Mouse (Mus musculus): ENCODE data around the gene Hoxd11. TPM values are rescaled to one million over a fixed set of nuclear protein-coding genes. Genes with fewer than 3 reads are reported as not detected.

Hoxd11 gene
- 0.14 and 0.44 TPM in 2 replicates for polyA plus RNA-seq (2014; fragmentation: Nextera tagmentation; extraction: Ambion mirVana)

DNA sequence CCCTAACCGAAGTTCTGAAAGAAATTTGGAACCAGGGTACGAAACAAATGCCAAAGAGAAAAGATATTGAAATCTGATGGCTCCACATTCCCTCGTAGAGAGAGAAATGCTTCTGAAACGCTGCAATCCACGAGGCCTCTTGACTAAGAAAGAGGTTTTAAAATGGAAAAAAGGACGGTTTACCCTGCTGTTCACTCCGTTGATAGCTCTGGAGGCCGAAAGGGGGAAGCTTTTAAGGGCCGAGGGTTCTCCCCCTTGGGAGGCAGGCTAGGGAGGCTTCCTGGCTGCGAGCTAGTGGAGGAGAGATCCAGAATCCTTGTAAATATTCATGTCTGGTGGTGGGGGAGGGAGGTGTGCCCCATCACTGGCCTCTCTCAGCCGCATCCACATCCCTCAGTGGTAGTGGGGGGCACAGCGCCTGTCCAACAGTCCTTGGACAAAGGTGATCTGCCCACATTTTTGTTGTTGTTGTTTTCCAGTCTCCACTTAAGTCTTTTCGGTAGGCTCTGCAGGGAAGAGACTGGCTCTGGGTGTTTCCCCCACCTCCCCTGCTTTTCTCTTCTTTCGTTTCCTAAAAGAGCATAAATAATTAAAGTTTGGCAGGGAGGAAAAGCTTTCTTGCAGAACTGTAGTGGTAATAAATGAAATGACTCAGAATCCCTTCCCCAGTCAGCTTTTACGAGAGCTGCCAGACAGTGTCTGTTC, at the start of gene Hoxd11:
TSS of gene Hoxd11 (plus strand) at position 667 of the 705 bp plus-strand sequence.
- H3K4me1 ChIP-seq (replicated peaks; ENCODE audit: control insufficient read depth, insufficient read depth, low read length), result peaks cover 7% of the 10 kb centered on the region; the same call in 1 of the 2 replicates
- ATAC-seq (replicated peaks; ENCODE audit: low FRiP score) (no peak), DNase-seq (ENCODE audit: low spot score) (no peak)
- H3K9me3 ChIP-seq (ENCODE audit: control insufficient read depth, low read length), result no peaks in the 10 kb centered on the region
- no peaks in the 10 kb centered on the region for H3K36me3 ChIP-seq (ENCODE audit: control insufficient read depth, insufficient read depth, low read length)
- no peak within 1 kb of the TSS for H3K9ac ChIP-seq (ENCODE audit: low read depth, low read length)
- peak within 1 kb of the TSS; percentile 6; the same call in 1 of the 2 replicates for H3K4me2 ChIP-seq
- WGBS, result 5% methylated on average over 15 of the region's 15 CpGs
- H3K27me3 ChIP-seq (replicated peaks; ENCODE audit: control insufficient read depth, insufficient read depth, low read length), result peaks cover 100% of the 10 kb centered on the region
- no peak within 1 kb of the TSS for H3K27ac ChIP-seq (ENCODE audit: low read depth, low read length)
- no peak within 1 kb of the TSS for H3K4me3 ChIP-seq (ENCODE audit: low read depth, low read length)

DNA sequence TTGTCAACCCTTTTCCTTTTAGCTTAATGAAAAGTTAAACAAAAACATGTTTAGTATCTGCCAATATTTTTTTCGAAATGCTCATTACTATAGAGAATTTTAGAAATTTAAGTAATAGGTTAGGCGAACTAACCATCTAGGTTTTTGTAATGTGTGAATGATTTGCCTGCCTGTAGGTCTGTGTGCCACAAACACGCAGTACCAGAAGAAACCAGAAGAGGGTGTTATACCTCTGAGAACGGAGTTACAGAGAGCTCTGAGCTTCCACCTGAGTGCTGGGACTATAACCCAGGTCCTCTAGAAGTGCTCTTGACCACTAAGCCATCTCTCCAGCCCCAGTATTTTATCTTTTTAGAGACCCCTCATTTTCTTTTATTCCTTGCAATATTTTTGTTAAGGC, 43.9 kb upstream of the Hoxd11 start:
- H3K4me1 ChIP-seq (replicated peaks; ENCODE audit: control insufficient read depth, insufficient read depth, low read length), result no peaks in the 10 kb centered on the region
- H3K4me3 ChIP-seq (ENCODE audit: low read depth, low read length), result no peak overlapping the region
- no peaks in the 10 kb centered on the region for H3K36me3 ChIP-seq (ENCODE audit: control insufficient read depth, insufficient read depth, low read length)
- H3K9me3 ChIP-seq (ENCODE audit: control insufficient read depth, low read length), result no peaks in the 10 kb centered on the region
- WGBS, result 55% methylated on average over 4 of the region's 4 CpGs
- H3K27ac ChIP-seq (ENCODE audit: low read depth, low read length), result no peak overlapping the region
- DNase-seq (ENCODE audit: low spot score), result no peak
- no peaks in the 10 kb centered on the region for H3K27me3 ChIP-seq (replicated peaks; ENCODE audit: control insufficient read depth, insufficient read depth, low read length)
- H3K4me2 ChIP-seq, result no peak overlapping the region
- H3K9ac ChIP-seq (ENCODE audit: low read depth, low read length), result no peak overlapping the region
- no peak for ATAC-seq (replicated peaks; ENCODE audit: low FRiP score)

DNA sequence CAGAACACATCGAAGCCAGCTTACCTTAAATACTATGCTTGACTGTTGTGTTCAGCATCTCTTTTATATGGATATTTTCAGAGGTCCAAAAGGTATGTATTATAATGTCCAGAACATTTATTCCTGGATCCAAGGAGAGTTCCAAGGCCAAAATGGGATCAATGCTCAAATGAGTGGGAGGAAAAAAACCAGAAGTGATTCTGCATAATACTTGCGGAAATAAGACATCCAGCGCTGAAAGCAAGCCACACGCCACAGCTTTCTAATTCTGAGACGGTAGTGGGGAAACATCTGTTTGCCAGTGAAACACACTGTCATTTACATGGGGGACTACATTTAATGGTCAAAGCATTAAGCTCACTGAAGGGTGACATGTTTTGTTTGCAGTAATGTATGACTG, 36.9 kb upstream of the Hoxd11 start:
- H3K36me3 ChIP-seq (ENCODE audit: control insufficient read depth, insufficient read depth, low read length), result no peaks in the 10 kb centered on the region
- H3K9ac ChIP-seq (ENCODE audit: low read depth, low read length), result no peak overlapping the region
- DNase-seq (ENCODE audit: low spot score), result no peak
- peaks cover 36% of the 10 kb centered on the region for H3K27me3 ChIP-seq (replicated peaks; ENCODE audit: control insufficient read depth, insufficient read depth, low read length)
- H3K9me3 ChIP-seq (ENCODE audit: control insufficient read depth, low read length), result no peaks in the 10 kb centered on the region
- no peak for ATAC-seq (replicated peaks; ENCODE audit: low FRiP score)
- no peak overlapping the region for H3K27ac ChIP-seq (ENCODE audit: low read depth, low read length)
- no peak overlapping the region for H3K4me2 ChIP-seq
- WGBS, result 69% methylated on average over 5 of the region's 5 CpGs
- H3K4me3 ChIP-seq (ENCODE audit: low read depth, low read length), result no peak overlapping the region
- H3K4me1 ChIP-seq (replicated peaks; ENCODE audit: control insufficient read depth, insufficient read depth, low read length), result no peaks in the 10 kb centered on the region

DNA sequence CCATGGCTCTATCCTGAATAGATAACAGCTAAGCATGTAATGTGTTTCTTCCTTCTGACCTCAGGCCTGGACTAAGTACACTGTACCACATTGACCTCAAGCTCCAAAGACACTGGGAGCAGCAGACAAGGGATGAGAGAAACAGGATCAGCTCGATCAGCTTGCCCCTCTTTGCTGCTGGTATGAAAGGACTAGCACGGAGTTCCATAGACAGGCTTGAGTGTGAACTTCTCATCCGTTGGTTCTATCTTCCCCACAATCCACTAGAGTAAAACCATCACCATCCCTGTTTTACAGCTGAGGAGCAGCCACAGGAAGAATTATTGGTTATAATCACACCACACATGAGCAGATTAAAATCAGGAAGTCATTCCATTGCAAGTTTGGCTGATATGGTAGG, 33.7 kb upstream of the Hoxd11 start:
- no peaks in the 10 kb centered on the region for H3K9me3 ChIP-seq (ENCODE audit: control insufficient read depth, low read length)
- H3K4me2 ChIP-seq, result no peak overlapping the region
- no peak overlapping the region for H3K27ac ChIP-seq (ENCODE audit: low read depth, low read length)
- DNase-seq (ENCODE audit: low spot score), result no peak
- H3K4me3 ChIP-seq (ENCODE audit: low read depth, low read length), result no peak overlapping the region
- no peaks in the 10 kb centered on the region for H3K36me3 ChIP-seq (ENCODE audit: control insufficient read depth, insufficient read depth, low read length)
- H3K4me1 ChIP-seq (replicated peaks; ENCODE audit: control insufficient read depth, insufficient read depth, low read length), result no peaks in the 10 kb centered on the region
- peaks cover 68% of the 10 kb centered on the region for H3K27me3 ChIP-seq (replicated peaks; ENCODE audit: control insufficient read depth, insufficient read depth, low read length)
- 69% methylated on average over 3 of the region's 3 CpGs for WGBS
- no peak for ATAC-seq (replicated peaks; ENCODE audit: low FRiP score)
- H3K9ac ChIP-seq (ENCODE audit: low read depth, low read length), result no peak overlapping the region

DNA sequence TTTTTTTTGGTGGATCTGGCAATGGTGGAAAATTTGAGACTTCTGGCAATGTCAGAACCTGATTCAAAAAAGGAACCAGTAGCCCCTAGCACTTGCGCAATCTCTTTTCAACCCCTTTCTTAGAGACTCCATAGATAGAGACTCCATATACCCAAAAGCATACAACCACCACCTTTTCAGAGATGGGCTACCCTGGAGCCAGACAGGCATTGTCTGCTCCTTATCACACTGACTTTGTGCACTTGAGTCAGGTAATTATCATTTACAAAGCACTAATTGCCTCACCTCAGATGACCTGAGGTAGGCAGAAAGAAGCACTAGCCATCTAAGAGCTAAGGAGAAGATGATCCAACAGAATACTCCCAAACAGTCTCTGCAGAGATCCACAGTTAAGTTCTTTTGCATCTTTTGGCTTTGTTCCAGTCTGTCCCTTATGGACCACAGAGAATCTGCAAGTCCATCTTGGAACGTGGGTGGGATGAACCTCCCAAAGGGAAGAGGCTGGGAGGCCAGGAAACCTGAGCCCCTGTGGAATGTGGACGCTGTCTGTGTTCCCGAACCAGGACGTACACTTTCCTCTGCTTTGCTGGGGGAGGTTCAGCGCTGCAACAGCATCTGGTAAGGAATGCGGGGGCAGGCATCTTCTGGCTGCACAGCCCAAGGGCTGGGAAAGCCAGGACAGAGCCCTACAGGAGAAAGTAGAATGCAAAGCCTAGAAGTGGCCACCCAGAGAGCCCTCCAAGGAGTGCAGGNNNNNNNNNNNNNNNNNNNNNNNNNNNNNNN, 32.1 kb upstream of the Hoxd11 start:
- Histone ChIP-seq H3K36me3 (ENCODE audit: control insufficient read depth, insufficient read depth, low read length) (no peaks in the 10 kb centered on the region), H3K9me3 (ENCODE audit: control insufficient read depth, low read length) (no peaks in the 10 kb centered on the region), H3K27ac (ENCODE audit: low read depth, low read length) (no peak overlapping the region), H3K4me2 (no peak overlapping the region), H3K27me3 (replicated peaks; ENCODE audit: control insufficient read depth, insufficient read depth, low read length) (peaks cover 85% of the 10 kb centered on the region), H3K4me1 (replicated peaks; ENCODE audit: control insufficient read depth, insufficient read depth, low read length) (no peaks in the 10 kb centered on the region), H3K9ac (ENCODE audit: low read depth, low read length) (no peak overlapping the region), H3K4me3 (ENCODE audit: low read depth, low read length) (no peak overlapping the region)
- ATAC-seq (replicated peaks; ENCODE audit: low FRiP score) (no peak), DNase-seq (ENCODE audit: low spot score) (no peak)
- 17% methylated on average over 7 of the region's 7 CpGs for WGBS

DNA sequence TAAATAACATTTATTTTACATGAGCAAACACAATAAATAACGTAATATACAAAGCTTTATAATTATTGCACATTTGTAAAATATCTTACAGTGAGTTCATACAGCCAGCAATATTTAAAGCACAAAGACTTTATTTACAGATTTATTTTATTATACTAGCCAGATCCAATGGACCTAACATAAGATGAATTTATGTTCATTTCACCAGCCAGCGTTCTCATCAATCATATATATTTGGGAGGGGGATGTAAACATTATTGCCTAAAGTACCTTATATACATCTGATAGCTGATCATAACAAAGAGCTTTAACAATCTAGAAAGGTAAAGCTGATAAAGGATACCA, 26.4 kb upstream of the Hoxd11 start:
- H3K9ac ChIP-seq (ENCODE audit: low read depth, low read length), result no peak overlapping the region
- no peaks in the 10 kb centered on the region for H3K9me3 ChIP-seq (ENCODE audit: control insufficient read depth, low read length)
- 40% methylated on average over 2 of the region's 2 CpGs for WGBS
- H3K36me3 ChIP-seq (ENCODE audit: control insufficient read depth, insufficient read depth, low read length), result no peaks in the 10 kb centered on the region
- H3K4me1 ChIP-seq (replicated peaks; ENCODE audit: control insufficient read depth, insufficient read depth, low read length), result peaks cover 6% of the 10 kb centered on the region; the same call in 1 of the 2 replicates
- H3K4me2 ChIP-seq, result no peak overlapping the region
- no peak overlapping the region for H3K4me3 ChIP-seq (ENCODE audit: low read depth, low read length)
- no peak overlapping the region for H3K27ac ChIP-seq (ENCODE audit: low read depth, low read length)
- DNase-seq (ENCODE audit: low spot score) (no peak), ATAC-seq (replicated peaks; ENCODE audit: low FRiP score) (no peak)
- peaks cover 91% of the 10 kb centered on the region for H3K27me3 ChIP-seq (replicated peaks; ENCODE audit: control insufficient read depth, insufficient read depth, low read length)

DNA sequence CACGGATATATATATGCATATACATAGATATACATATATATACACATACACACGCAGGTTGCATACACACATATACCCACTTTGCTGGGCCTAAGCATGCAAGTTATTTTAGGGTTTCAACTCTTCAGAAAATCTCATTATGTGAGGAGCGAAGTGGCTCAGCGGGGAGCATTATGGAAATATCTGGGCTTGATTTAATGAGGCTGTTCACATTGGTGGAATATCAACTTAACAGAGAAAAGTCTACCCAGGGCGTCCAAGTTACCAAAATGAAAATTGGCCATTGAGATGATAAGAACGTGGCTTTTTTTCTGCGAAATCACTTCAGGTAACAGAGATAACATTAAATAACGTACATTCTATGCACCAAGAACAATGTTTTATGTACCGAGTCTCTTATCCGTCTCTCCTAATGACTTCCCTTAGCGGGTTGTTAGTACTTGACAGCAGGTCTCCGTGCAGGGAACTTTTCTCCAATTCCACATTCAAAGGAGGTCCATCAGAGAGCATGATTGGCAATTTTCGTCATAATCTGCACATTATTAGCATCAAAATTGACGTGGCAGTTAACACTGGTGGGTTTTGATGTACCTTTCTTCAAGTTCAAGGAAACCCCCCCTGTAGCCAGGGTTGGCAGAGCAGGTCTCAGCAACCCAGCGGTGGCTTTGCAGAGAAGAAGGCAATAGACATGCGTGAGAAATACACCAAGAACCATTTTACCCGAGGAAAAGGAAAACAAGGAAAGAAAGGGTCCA, 25.4 kb upstream of the Hoxd11 start:
- no peak overlapping the region for H3K4me2 ChIP-seq
- H3K9me3 ChIP-seq (ENCODE audit: control insufficient read depth, low read length), result no peaks in the 10 kb centered on the region
- DNase-seq (ENCODE audit: low spot score) (no peak), ATAC-seq (replicated peaks; ENCODE audit: low FRiP score) (no peak)
- no peak overlapping the region for H3K9ac ChIP-seq (ENCODE audit: low read depth, low read length)
- peaks cover 6% of the 10 kb centered on the region; the same call in 1 of the 2 replicates for H3K4me1 ChIP-seq (replicated peaks; ENCODE audit: control insufficient read depth, insufficient read depth, low read length)
- no peak overlapping the region for H3K4me3 ChIP-seq (ENCODE audit: low read depth, low read length)
- 14% methylated on average over 17 of the region's 17 CpGs for WGBS
- H3K27me3 ChIP-seq (replicated peaks; ENCODE audit: control insufficient read depth, insufficient read depth, low read length), result peaks cover 91% of the 10 kb centered on the region
- no peak overlapping the region for H3K27ac ChIP-seq (ENCODE audit: low read depth, low read length)
- H3K36me3 ChIP-seq (ENCODE audit: control insufficient read depth, insufficient read depth, low read length), result no peaks in the 10 kb centered on the region

DNA sequence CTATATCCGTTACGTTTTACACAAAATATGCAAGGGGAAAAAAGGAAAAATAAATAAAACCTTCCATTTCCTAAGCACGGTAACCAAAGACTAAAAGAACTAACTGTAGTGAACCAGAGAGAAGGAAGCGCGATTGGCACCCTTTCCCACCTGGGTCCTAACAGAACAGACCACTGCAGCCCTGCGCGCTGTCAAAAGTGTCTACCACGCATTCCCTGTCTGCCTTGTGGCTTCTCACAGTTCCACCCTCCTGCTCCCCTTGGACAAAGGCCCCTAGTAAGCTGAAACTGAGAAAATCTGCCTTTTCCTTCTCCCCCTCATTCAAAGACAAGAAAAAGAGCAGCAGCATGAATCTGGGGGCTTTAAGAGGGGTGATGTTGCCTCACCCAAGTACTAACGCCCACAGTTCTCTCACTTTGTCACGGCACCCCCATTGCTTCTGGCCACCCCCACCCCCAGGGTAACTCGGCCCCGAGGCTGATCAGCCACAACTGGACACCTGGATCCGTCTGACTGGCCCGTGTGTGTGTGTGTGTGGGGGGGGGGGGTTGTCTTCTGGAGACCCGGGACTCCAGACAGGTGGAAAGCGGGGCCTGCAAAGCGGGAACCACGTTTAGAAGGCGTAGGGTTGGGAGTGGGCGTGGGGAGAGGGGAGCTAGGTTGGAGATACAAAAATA, 24.5 kb upstream of the Hoxd11 start:
- H3K27me3 ChIP-seq (replicated peaks; ENCODE audit: control insufficient read depth, insufficient read depth, low read length), result peaks cover 91% of the 10 kb centered on the region
- H3K4me2 ChIP-seq, result no peak overlapping the region
- no peak overlapping the region for H3K27ac ChIP-seq (ENCODE audit: low read depth, low read length)
- no peak overlapping the region for H3K4me3 ChIP-seq (ENCODE audit: low read depth, low read length)
- WGBS, result 12% methylated on average over 19 of the region's 20 CpGs
- no peaks in the 10 kb centered on the region for H3K9me3 ChIP-seq (ENCODE audit: control insufficient read depth, low read length)
- H3K9ac ChIP-seq (ENCODE audit: low read depth, low read length), result no peak overlapping the region
- DNase-seq (ENCODE audit: low spot score), result no peak
- no peaks in the 10 kb centered on the region for H3K36me3 ChIP-seq (ENCODE audit: control insufficient read depth, insufficient read depth, low read length)
- ATAC-seq (replicated peaks; ENCODE audit: low FRiP score), result no peak
- peaks cover 6% of the 10 kb centered on the region; the same call in 1 of the 2 replicates for H3K4me1 ChIP-seq (replicated peaks; ENCODE audit: control insufficient read depth, insufficient read depth, low read length)
